Mouse (Mus musculus): ENCODE measurements around the gene Rrp7a. TPM values are rescaled to one million over a fixed set of nuclear protein-coding genes. Genes with fewer than 3 reads are reported as not detected.
"Not testable (repeated sequence)": the region's sequence is repeated elsewhere in the genome, so short reads cannot be mapped to it uniquely, and the experiment has no call there.

Rrp7a gene
- polyA plus RNA-seq, 1 experiment from 2014 or later: 34.9 TPM

DNA sequence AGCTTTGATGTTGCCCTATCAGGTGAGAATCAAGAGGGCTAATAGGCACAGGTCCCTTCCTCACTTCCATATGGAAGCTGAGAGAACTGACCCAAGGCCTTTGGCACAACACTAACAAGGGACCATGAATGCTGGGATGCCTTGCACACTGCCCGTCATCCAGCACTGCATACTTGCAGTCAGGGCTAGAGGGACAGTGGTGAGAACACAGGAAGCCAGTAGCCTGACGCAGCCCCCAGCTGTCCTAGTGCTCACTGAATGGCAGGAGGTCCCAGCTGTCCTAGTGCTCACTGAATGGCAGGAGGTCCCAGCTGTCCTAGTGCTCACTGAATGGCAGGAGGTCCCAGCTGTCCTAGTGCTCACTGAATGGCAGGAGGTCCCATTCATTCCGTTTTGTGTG lies 4.4 kb upstream of the Rrp7a start:
- not testable (repeated sequence) for H3K4me3 ChIP-seq (ENCODE audit: low read depth, low read length); H3K4me2 ChIP-seq; H3K9me3 ChIP-seq (replicated peaks; ENCODE audit: control insufficient read depth, low read length); H3K4me1 ChIP-seq (ENCODE audit: control insufficient read depth, insufficient read depth, low read length); H3K27ac ChIP-seq (ENCODE audit: low read depth, low read length); ATAC-seq (replicated peaks; ENCODE audit: insufficient number of reproducible peaks, low FRiP score, low TSS enrichment); H3K27me3 ChIP-seq (ENCODE audit: control insufficient read depth, insufficient read depth, low read length); H3K9ac ChIP-seq (ENCODE audit: low read depth, low read length)
- H3K36me3 ChIP-seq (ENCODE audit: control insufficient read depth, insufficient read depth, low read length): peaks cover 39% of the 10 kb centered on the region
- 88% methylated on average over 3 of the region's 3 CpGs for WGBS (ENCODE audit: insufficient replicate concordance)

DNA sequence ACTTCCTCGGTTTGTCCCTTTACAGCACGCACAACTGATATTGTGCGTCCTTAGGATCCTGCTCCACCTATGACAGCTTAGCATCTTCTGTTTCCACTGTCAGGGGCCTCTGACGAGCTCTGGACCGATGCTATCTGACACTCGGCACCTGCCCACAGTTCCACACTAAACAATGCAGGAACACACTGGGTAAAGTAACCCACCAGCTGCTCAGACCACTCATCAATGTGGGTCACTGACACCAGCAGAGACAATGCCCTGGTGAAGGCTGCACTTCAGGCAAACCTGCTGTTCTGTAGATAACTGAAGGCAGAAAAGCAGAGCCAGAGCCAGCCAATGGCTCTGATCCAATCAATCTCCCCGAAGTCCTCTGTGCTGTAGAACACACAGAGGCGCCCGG lies 4.0 kb upstream of the Rrp7a start:
- H3K4me2 ChIP-seq: no peak overlapping the region
- peaks cover 2% of the 10 kb centered on the region for H3K4me1 ChIP-seq (ENCODE audit: control insufficient read depth, insufficient read depth, low read length)
- H3K4me3 ChIP-seq (ENCODE audit: low read depth, low read length): no peak overlapping the region
- H3K9me3 ChIP-seq (replicated peaks; ENCODE audit: control insufficient read depth, low read length): no peaks in the 10 kb centered on the region
- no peak for ATAC-seq (replicated peaks; ENCODE audit: insufficient number of reproducible peaks, low FRiP score, low TSS enrichment)
- H3K36me3 ChIP-seq (ENCODE audit: control insufficient read depth, insufficient read depth, low read length): peaks cover 36% of the 10 kb centered on the region
- no peak overlapping the region for H3K9ac ChIP-seq (ENCODE audit: low read depth, low read length)
- H3K27ac ChIP-seq (ENCODE audit: low read depth, low read length): no peak overlapping the region
- no peaks in the 10 kb centered on the region for H3K27me3 ChIP-seq (ENCODE audit: control insufficient read depth, insufficient read depth, low read length)
- WGBS (ENCODE audit: insufficient replicate concordance): 91% methylated on average over 9 of the region's 9 CpGs

DNA sequence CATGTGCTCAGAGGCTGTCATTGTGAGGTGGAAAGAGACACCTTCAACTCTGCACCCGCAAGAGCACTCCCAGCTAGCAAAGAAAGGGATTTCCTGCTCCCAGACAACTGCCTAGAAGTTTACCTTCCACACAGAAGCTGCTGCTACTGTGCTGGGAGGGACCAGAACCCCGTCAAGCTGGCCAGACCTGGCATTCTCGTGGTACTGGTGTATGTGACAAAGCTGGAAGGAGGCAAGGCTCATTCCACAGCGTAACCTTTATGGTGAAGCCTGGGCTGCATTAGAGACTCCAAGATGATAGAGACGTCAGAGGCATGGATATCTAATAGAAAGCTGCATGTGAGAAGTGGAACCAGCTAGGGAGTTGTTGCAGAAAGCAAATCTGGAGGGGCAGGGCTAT lies 2.0 kb upstream of the Rrp7a start:
- Histone ChIP-seq H3K36me3 (ENCODE audit: control insufficient read depth, insufficient read depth, low read length) (peaks cover 24% of the 10 kb centered on the region), H3K9me3 (replicated peaks; ENCODE audit: control insufficient read depth, low read length) (no peaks in the 10 kb centered on the region), H3K4me1 (ENCODE audit: control insufficient read depth, insufficient read depth, low read length) (peaks cover 8% of the 10 kb centered on the region)

DNA sequence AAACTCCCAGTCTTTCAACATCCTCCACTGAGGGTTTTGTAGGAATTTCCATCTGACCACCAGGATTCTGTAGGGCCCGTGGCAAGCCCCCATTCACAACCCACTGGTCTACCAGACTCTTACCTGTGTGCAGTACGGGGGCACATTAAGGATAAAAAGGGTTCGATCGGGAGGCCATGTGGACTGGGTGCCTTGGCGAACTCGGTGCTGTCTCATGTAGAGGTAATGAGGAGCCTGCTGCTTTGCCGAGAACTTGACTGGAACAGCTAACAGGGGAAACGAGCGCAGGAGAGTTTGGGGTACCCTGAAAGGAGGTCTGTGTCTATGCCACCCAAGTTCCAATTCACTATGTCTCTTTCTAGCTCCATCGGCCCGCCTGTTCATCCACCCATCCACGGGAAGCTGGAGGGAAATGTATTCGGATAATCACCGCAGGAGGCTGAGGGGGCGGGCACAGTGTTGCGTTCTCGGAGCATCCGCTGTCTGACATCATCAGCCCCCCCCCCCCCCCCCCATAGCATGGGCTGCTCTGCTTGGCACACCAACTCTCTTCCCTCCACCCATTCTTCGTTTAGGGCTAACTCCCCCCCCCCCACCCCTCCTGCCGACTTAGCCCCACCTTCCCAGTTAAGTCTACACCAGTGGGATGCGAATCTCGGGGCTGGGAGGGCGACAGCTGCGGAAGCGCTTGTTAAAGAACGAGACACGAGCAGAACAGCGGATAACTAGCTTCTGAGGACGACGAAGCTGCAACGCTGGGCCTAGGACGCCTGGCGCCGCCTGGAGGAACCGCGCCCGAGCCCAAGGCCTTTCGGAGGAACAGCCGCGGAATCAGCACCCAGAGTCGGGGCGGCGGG lies 664 bp downstream of the Rrp7a start:
- Histone ChIP-seq H3K27me3 (ENCODE audit: control insufficient read depth, insufficient read depth, low read length) (no peaks in the 10 kb centered on the region), H3K36me3 (ENCODE audit: control insufficient read depth, insufficient read depth, low read length) (peaks cover 16% of the 10 kb centered on the region), H3K27ac (ENCODE audit: low read depth, low read length) (peak overlapping the region; percentile 68; the same call in 1 of the 2 replicates), H3K4me2 (peak overlapping the region; percentile 84), H3K4me1 (ENCODE audit: control insufficient read depth, insufficient read depth, low read length) (peaks cover 8% of the 10 kb centered on the region), H3K4me3 (ENCODE audit: low read depth, low read length) (peak overlapping the region; percentile 94), H3K9ac (ENCODE audit: low read depth, low read length) (peak overlapping the region; percentile 82), H3K9me3 (replicated peaks; ENCODE audit: control insufficient read depth, low read length) (no peaks in the 10 kb centered on the region)
- ATAC-seq (replicated peaks; ENCODE audit: insufficient number of reproducible peaks, low FRiP score, low TSS enrichment): peak; percentile 25; the same call in 1 of the 2 replicates
- 5% methylated on average over 42 of the region's 43 CpGs for WGBS (ENCODE audit: insufficient replicate concordance)

More for the DNA sequence above, 2.0 kb upstream of the Rrp7a start:
- no peak overlapping the region for H3K4me3 ChIP-seq (ENCODE audit: low read depth, low read length)
- no peak overlapping the region for H3K4me2 ChIP-seq
- H3K27ac ChIP-seq (ENCODE audit: low read depth, low read length): no peak overlapping the region
- WGBS (ENCODE audit: insufficient replicate concordance): 63% methylated on average over 5 of the region's 5 CpGs
- no peak overlapping the region for H3K9ac ChIP-seq (ENCODE audit: low read depth, low read length)
- no peak for ATAC-seq (replicated peaks; ENCODE audit: insufficient number of reproducible peaks, low FRiP score, low TSS enrichment)
- no peaks in the 10 kb centered on the region for H3K27me3 ChIP-seq (ENCODE audit: control insufficient read depth, insufficient read depth, low read length)

DNA sequence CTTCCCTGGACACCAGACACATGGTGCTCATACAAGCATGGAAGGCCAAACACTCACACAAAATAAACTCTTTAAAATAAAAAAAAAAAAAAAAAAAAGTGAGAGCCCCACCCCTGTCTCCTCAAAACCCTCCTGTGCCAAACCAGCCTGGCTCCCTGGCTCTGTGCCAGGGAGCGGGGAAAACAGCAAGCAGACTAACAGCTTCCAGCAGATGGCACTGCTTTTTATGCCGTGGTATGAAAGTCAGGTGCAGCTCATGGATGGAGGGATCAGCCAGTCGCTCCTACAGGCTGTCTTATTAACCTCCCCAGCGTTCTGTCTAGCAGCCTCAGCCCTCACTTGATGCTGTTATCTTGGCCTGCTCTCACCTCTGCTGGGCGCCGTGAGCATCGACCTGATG lies 4.2 kb downstream of the Rrp7a start:
- peaks cover 15% of the 10 kb centered on the region; the same call in 1 of the 2 replicates for H3K36me3 ChIP-seq (ENCODE audit: control insufficient read depth, insufficient read depth, low read length)
- peaks cover 8% of the 10 kb centered on the region for H3K4me1 ChIP-seq (ENCODE audit: control insufficient read depth, insufficient read depth, low read length)
- H3K4me2 ChIP-seq: no peak overlapping the region
- H3K9me3 ChIP-seq (replicated peaks; ENCODE audit: control insufficient read depth, low read length): no peaks in the 10 kb centered on the region
- no peak overlapping the region for H3K27ac ChIP-seq (ENCODE audit: low read depth, low read length)
- H3K27me3 ChIP-seq (ENCODE audit: control insufficient read depth, insufficient read depth, low read length): no peaks in the 10 kb centered on the region
- H3K9ac ChIP-seq (ENCODE audit: low read depth, low read length): no peak overlapping the region
- no peak for ATAC-seq (replicated peaks; ENCODE audit: insufficient number of reproducible peaks, low FRiP score, low TSS enrichment)
- 59% methylated on average over 7 of the region's 7 CpGs for WGBS (ENCODE audit: insufficient replicate concordance)
- no peak overlapping the region for H3K4me3 ChIP-seq (ENCODE audit: low read depth, low read length)

DNA sequence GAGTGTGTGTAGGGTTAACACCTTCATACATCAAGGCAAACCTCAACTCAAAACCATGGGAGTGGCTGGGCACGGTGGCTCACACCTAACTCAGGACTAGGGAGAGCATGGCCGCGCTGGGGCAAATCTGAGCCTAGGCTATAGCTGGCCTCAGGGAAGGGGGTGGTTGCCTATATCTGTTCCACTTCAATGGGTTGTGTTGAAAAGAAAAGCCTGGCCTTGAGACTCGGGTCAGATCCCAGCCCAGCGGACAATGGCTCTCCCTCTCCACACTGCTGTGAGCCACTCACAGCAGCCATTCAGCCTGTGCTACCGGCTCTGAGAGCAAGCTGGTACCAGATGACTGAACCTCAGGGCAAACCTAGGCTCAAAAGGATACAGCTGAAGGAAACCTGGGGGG lies 7.5 kb downstream of the Rrp7a start:
- H3K27me3 ChIP-seq (ENCODE audit: control insufficient read depth, insufficient read depth, low read length): no peaks in the 10 kb centered on the region
- no peak overlapping the region for H3K9ac ChIP-seq (ENCODE audit: low read depth, low read length)
- ATAC-seq (replicated peaks; ENCODE audit: insufficient number of reproducible peaks, low FRiP score, low TSS enrichment): no peak
- WGBS (ENCODE audit: insufficient replicate concordance): 75% methylated on average over 6 of the region's 6 CpGs
- no peak overlapping the region for H3K4me2 ChIP-seq
- peaks cover 3% of the 10 kb centered on the region for H3K4me1 ChIP-seq (ENCODE audit: control insufficient read depth, insufficient read depth, low read length)
- H3K27ac ChIP-seq (ENCODE audit: low read depth, low read length): no peak overlapping the region
- H3K36me3 ChIP-seq (ENCODE audit: control insufficient read depth, insufficient read depth, low read length): peaks cover 15% of the 10 kb centered on the region; the same call in 1 of the 2 replicates
- no peaks in the 10 kb centered on the region for H3K9me3 ChIP-seq (replicated peaks; ENCODE audit: control insufficient read depth, low read length)
- H3K4me3 ChIP-seq (ENCODE audit: low read depth, low read length): no peak overlapping the region

DNA sequence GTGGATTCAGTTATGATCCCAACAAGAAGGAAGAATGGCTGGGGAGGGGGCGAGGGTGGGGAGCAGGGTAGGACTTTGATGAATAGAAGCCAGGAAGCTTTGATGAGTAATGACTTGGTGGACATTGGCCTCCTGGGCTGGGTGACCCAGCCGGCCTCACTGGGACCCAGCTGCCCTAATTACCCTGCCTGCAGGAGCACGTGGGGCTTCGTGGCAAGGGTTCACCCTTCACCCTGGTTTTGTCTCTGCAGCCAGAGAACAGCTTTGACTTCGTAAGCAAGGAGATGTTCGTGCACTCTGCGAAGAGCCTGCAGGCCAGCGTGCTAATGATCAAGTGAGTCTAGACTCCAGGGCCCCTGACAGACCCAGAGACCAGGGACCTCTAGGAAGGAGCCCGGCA lies 8.5 kb downstream of the Rrp7a start:
- H3K27me3 ChIP-seq (ENCODE audit: control insufficient read depth, insufficient read depth, low read length): no peaks in the 10 kb centered on the region
- no peaks in the 10 kb centered on the region for H3K9me3 ChIP-seq (replicated peaks; ENCODE audit: control insufficient read depth, low read length)
- peaks cover 3% of the 10 kb centered on the region for H3K4me1 ChIP-seq (ENCODE audit: control insufficient read depth, insufficient read depth, low read length)
- no peak overlapping the region for H3K27ac ChIP-seq (ENCODE audit: low read depth, low read length)
- no peak overlapping the region for H3K4me2 ChIP-seq
- WGBS (ENCODE audit: insufficient replicate concordance): 77% methylated on average over 9 of the region's 9 CpGs
- peaks cover 15% of the 10 kb centered on the region; the same call in 1 of the 2 replicates for H3K36me3 ChIP-seq (ENCODE audit: control insufficient read depth, insufficient read depth, low read length)
- H3K4me3 ChIP-seq (ENCODE audit: low read depth, low read length): no peak overlapping the region
- no peak overlapping the region for H3K9ac ChIP-seq (ENCODE audit: low read depth, low read length)
- no peak for ATAC-seq (replicated peaks; ENCODE audit: insufficient number of reproducible peaks, low FRiP score, low TSS enrichment)

DNA sequence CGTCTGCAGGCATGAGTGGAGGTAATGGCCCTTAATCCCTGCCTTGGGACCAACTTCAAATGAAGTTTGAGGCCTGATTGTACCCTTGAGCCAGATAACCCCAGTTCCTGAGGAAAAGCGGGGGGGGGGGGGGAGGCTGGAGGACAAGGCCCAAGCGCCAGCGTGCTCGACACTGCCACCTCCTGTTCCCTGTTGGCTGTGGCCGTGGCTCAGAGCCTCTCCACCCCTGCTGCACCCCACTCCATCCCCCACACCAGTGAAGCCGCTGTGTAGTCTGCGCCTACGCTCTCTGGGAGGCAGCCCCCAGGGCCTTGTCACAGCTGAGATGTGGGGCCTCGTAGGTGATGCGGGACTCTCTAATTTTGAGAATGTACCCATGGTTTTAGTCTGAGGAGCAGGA lies 9.7 kb downstream of the Rrp7a start:
- Histone ChIP-seq H3K4me2 (no peak overlapping the region), H3K36me3 (ENCODE audit: control insufficient read depth, insufficient read depth, low read length) (peaks cover 12% of the 10 kb centered on the region; the same call in 1 of the 2 replicates), H3K9ac (ENCODE audit: low read depth, low read length) (no peak overlapping the region; the same call in 1 of the 2 replicates), H3K4me1 (ENCODE audit: control insufficient read depth, insufficient read depth, low read length) (peaks cover 3% of the 10 kb centered on the region), H3K27ac (ENCODE audit: low read depth, low read length) (no peak overlapping the region), H3K27me3 (ENCODE audit: control insufficient read depth, insufficient read depth, low read length) (no peaks in the 10 kb centered on the region), H3K4me3 (ENCODE audit: low read depth, low read length) (no peak overlapping the region), H3K9me3 (replicated peaks; ENCODE audit: control insufficient read depth, low read length) (no peaks in the 10 kb centered on the region)
- 13% methylated on average over 10 of the region's 11 CpGs for WGBS (ENCODE audit: insufficient replicate concordance)
- peak; percentile 56; the same call in 1 of the 2 replicates for ATAC-seq (replicated peaks; ENCODE audit: insufficient number of reproducible peaks, low FRiP score, low TSS enrichment)

DNA sequence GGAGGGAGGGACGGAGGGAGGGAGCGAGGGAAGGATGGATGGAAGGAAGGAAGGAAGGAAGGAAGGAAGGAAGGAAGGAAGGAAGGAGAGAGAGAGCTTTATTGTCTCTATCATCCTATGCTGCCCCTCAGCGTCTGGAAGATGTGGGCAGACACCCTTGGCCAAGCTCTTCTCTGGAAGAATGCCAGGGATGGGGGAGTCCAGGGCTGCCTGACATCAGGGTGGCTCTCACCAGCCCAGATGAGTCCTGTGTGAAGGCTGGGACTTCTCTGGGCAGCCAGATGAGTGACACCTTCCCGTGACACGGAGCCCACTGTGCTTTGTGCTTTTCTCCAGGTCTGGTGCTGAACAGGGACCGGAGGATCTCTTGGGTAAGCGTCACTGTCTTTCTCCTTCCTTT lies 10.7 kb downstream of the Rrp7a start:
- ATAC-seq (replicated peaks; ENCODE audit: insufficient number of reproducible peaks, low FRiP score, low TSS enrichment): no peak
- H3K4me2 ChIP-seq: no peak overlapping the region
- WGBS (ENCODE audit: insufficient replicate concordance): 78% methylated on average over 7 of the region's 7 CpGs

More for the DNA sequence above, 10.7 kb downstream of the Rrp7a start:
- peaks cover 3% of the 10 kb centered on the region for H3K4me1 ChIP-seq (ENCODE audit: control insufficient read depth, insufficient read depth, low read length)
- no peak overlapping the region for H3K4me3 ChIP-seq (ENCODE audit: low read depth, low read length)
- no peaks in the 10 kb centered on the region for H3K27me3 ChIP-seq (ENCODE audit: control insufficient read depth, insufficient read depth, low read length)
- no peak overlapping the region for H3K9ac ChIP-seq (ENCODE audit: low read depth, low read length)
- H3K9me3 ChIP-seq (replicated peaks; ENCODE audit: control insufficient read depth, low read length): no peaks in the 10 kb centered on the region
- H3K27ac ChIP-seq (ENCODE audit: low read depth, low read length): no peak overlapping the region
- 0 out of 2 replicates have a peak, but pooled peaks cover 7% of the 10 kb centered on the region for H3K36me3 ChIP-seq (ENCODE audit: control insufficient read depth, insufficient read depth, low read length)
